Mouse (Mus musculus): ENCODE results near the gene Serpina3i.

The Serpina3i gene

GRCm38 (mm10) chr12:104298049-104298448 is 35.1 kb downstream of the Serpina3i start:
- no peak for DNase-seq (ENCODE audit: low spot score)

GRCm38 (mm10) chr12:104305991-104306390 is 43.1 kb downstream of the Serpina3i start:
- DNase-seq (ENCODE audit: low spot score): no peak

GRCm38 (mm10) chr12:104314253-104314652 is 51.3 kb downstream of the Serpina3i start, which contains the start of gene Serpina3j:
Serpina3j (plus strand) TSS chr12:104314553.
- DNase-seq (ENCODE audit: low spot score): no peak

Measured in embryo, embryonic 10.5 days (tissue).